Mouse (Mus musculus) midbrain, embryonic 12.5 days (tissue): ENCODE measurements around the gene Micall2. TPM values are rescaled to one million over a fixed set of nuclear protein-coding genes. Genes with fewer than 3 reads are reported as not detected.
A peak's percentile ranks its signal among the peaks of the same experiment; 100 is the strongest.

Source experiments
- ATAC-seq: fragments of 200-750 bp; cut with Nextera tagmentation; 2 replicates; pipeline ENCODE4 v1.8.0; 2017; ENCODE audit warnings: low read depth, moderate TSS enrichment, moderate library complexity; ENCODE audit not compliant: low FRiP score
- H3K27ac ChIP-seq: fragments of 300-500 bp; sonication (generic); replicated peaks from 2 replicates; pipeline ENCODE4 v1.5.1; 2016; ENCODE audit warnings: mild to moderate bottlenecking
- H3K27me3 ChIP-seq: fragments of 300-500 bp; sonication (generic); 2 replicates; pipeline ENCODE4 v1.6.1; 2016; ENCODE audit warnings: mild to moderate bottlenecking
- H3K36me3 ChIP-seq: fragments of 300-500 bp; sonication (generic); 2 replicates; pipeline ENCODE4 v1.6.1; 2016
- H3K4me1 ChIP-seq: fragments of 300-500 bp; sonication (generic); 2 replicates; pipeline ENCODE4 v1.6.1; 2016
- H3K4me2 ChIP-seq: fragments of 300-500 bp; sonication (generic); replicated peaks from 2 replicates; pipeline ENCODE4 v1.6.1; 2016; ENCODE audit warnings: mild to moderate bottlenecking, moderate library complexity
- H3K4me3 ChIP-seq: fragments of 300-500 bp; sonication (generic); 2 replicates; pipeline ENCODE4 v1.5.1; 2016; ENCODE audit warnings: mild to moderate bottlenecking
- H3K9ac ChIP-seq: fragments of 300-500 bp; sonication (generic); replicated peaks from 2 replicates; pipeline ENCODE4 v1.6.1; 2016; ENCODE audit warnings: mild to moderate bottlenecking, moderate library complexity
- H3K9me3 ChIP-seq: fragments of 300-500 bp; sonication (generic); 2 replicates; pipeline ENCODE4 v1.6.1; 2016; ENCODE audit warnings: mild to moderate bottlenecking
- WGBS: fragments of 180-500 bp; shearing (Covaris S2); methylation state at CpG from one replicate; pipeline ENCODE4 v1.1.7; 2016; 5-methylcytosine and 5-hydroxymethylcytosine counted together
- microRNA-seq: library from miRNA; unstranded; fragments of <30 nt; microRNA quantifications from one replicate; pipeline ENCODE4, GENCODE M21; 2017
- polyA plus RNA-seq: library from polyadenylated mRNA; unstranded; fragments of >200 nt; fragmentation: Nextera tagmentation; extraction: Ambion mirVana; gene quantifications from 2 replicates; pipeline ENCODE4 v1.2.1, GENCODE M21; 2016

Micall2 gene
- polyA plus RNA-seq, 1 experiment from 2014 or later = 7.8 TPM

DNA sequence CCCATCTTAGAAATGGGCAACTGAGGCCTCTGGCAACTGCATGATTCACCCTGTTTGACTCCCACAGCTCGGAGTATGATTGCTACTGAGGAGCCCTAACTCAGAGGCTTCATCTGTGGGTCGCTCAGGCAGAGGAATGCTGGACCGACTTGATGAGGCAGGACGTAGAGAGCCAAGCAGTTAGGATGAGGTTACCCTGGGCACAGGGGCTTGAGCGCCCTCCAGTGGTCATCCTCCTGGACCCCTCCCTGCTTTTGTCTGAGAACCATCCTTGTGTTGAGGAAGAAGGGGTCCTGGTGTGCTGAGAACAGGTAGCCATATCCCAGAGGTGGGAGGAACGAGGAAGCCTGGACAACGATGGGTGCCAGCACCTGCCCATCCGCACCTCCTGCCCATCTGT, 66.8 kb downstream of the Micall2 start:
- peaks cover 97% of the 10 kb centered on the region for H3K27me3 ChIP-seq
- WGBS = 9% methylated on average over 8 of the region's 8 CpGs
- ATAC-seq = 0 out of 2 replicates have a peak, but pooled peaks have one; percentile 27

DNA sequence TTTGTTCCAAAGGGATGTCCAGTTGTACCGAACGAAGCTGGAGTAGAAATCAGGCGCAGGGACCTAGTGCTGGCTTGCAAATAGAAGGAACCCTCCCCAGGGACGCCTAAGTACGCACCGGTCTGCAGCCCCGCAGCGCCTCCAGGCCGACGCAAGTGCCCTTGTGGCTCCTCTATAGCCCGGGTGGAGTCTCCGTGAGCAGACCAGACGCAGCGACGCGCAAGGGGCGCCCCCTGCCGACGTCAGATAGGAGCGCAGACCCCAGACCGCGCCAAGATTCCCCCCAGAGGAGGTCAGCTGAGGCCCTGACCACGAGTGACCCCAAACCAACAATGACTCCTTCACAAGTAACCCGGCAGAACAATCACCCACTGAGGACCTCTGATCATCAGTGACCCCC, 67.6 kb downstream of the Micall2 start:
- Histone ChIP-seq H3K27ac (no peak overlapping the region), H3K9me3 (no peaks in the 10 kb centered on the region), H3K4me3 (no peak overlapping the region), H3K4me2 (0 out of 2 replicates have a peak overlapping the region, but pooled peaks have one; percentile 27), H3K27me3 (peaks cover 96% of the 10 kb centered on the region), H3K36me3 (no peaks in the 10 kb centered on the region), H3K9ac (no peak overlapping the region), H3K4me1 (peaks cover 5% of the 10 kb centered on the region)
- ATAC-seq = 0 out of 2 replicates have a peak, but pooled peaks have one; percentile 48
- under 1% methylated on average over 24 of the region's 24 CpGs for WGBS

More for the DNA sequence above, 66.8 kb downstream of the Micall2 start:
- Histone ChIP-seq H3K4me2 (no peak overlapping the region), H3K9me3 (no peaks in the 10 kb centered on the region), H3K9ac (no peak overlapping the region), H3K4me3 (no peak overlapping the region), H3K36me3 (no peaks in the 10 kb centered on the region), H3K27ac (no peak overlapping the region), H3K4me1 (peaks cover 5% of the 10 kb centered on the region)

DNA sequence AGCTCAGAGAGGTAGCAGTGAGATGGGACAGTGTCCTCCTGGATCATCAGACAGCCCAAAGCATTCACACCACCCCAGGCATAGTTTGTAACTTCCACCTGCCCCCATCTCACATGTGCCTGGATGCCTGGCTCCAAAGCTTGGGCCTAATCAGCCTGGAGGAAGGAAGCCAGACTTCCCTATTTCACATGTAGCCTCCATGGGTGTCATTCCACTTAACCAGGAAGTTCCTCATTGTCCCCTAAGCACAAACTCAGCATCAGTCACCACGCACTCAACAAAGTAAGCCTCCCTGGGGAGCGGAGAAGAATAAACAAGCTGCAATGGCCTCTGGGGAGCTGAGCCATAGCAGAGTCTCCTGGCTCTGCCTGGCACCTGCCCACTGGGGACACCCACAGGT, 69.6 kb downstream of the Micall2 start:
- Histone ChIP-seq H3K27ac (no peak overlapping the region), H3K4me3 (no peak overlapping the region), H3K27me3 (peaks cover 96% of the 10 kb centered on the region), H3K36me3 (no peaks in the 10 kb centered on the region), H3K9ac (no peak overlapping the region), H3K9me3 (no peaks in the 10 kb centered on the region), H3K4me2 (no peak overlapping the region), H3K4me1 (peaks cover 5% of the 10 kb centered on the region)
- WGBS = 30% methylated on average over 2 of the region's 2 CpGs
- ATAC-seq = no peak

DNA sequence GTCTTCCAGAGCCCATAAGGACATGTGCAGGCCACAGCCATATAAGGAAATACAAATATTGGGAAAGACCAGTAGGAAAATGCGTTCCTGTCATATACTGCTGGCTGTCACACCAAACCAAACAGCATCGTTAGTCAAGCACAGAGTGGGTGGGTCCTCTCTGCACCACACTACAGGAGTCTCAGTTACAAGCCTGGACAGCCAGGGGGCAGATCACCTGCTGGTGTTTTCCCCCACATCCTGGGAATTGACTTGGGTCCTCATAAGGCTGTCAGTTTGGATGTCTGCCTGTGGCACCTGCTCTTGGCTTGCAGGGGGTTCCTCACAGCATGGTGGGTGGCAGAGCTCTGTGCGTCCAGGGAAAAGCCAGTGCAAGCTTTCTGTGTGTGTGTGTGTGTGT, 70.8 kb downstream of the Micall2 start:
- H3K9ac ChIP-seq = no peak overlapping the region

DNA sequence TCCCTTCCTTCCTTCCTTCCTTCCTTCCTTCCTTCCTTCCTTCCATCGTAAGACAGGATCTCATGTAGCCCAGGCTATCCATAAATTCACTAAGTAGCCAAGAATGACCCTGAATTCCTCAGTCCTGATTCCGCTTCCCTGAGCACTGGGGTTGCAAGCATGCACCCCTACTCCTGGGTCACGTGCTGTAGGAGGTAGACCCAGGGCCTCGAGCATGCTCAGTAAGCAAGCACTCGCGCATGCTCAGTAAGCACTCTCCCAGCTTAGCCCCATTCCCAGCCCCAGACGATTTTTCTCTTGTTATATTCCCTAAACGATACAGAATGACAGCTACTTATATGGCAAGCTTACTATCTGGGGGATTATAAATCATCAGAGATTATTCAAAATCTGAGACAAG, 74.4 kb downstream of the Micall2 start:
- no peak overlapping the region for H3K27ac ChIP-seq
- no peak overlapping the region for H3K4me2 ChIP-seq
- peaks cover 89% of the 10 kb centered on the region for H3K27me3 ChIP-seq
- 71% methylated on average over 7 of the region's 8 CpGs for WGBS
- H3K4me3 ChIP-seq = no peak overlapping the region
- H3K36me3 ChIP-seq = no peaks in the 10 kb centered on the region
- peaks cover 14% of the 10 kb centered on the region for H3K4me1 ChIP-seq
- H3K9me3 ChIP-seq = no peaks in the 10 kb centered on the region
- no peak overlapping the region for H3K9ac ChIP-seq
- ATAC-seq = no peak

More for the DNA sequence above, 70.8 kb downstream of the Micall2 start:
- H3K4me2 ChIP-seq = no peak overlapping the region
- WGBS = 70% methylated on average over 3 of the region's 3 CpGs
- peaks cover 95% of the 10 kb centered on the region for H3K27me3 ChIP-seq
- no peak for ATAC-seq
- no peaks in the 10 kb centered on the region for H3K9me3 ChIP-seq
- no peak overlapping the region for H3K4me3 ChIP-seq
- no peaks in the 10 kb centered on the region for H3K36me3 ChIP-seq
- H3K4me1 ChIP-seq = peaks cover 5% of the 10 kb centered on the region
- no peak overlapping the region for H3K27ac ChIP-seq

DNA sequence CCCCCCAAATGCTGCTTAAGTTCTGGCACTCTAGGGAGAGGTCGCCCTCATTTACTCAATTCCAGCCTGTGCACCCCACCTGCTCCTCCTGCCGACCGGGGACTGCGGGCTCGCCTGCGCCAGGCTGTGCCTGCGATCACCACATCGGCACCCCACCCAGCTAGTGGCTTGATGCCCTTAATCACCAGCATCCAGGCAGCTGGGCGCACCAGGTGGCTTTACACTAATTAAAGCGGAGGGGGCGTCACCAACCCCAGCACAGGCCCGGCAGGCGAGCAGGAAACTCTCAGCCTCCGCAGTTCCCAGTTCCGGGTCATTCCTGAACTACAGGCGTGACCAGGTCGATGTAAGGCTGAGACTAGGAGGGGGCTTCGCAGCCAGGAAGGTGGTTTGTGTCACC, 76.8 kb downstream of the Micall2 start:
- Histone ChIP-seq H3K27ac (peak overlapping the region; percentile 40; the same call in 1 of the 2 replicates), H3K27me3 (peaks cover 66% of the 10 kb centered on the region), H3K4me3 (peak overlapping the region; percentile 17; the same call in 1 of the 2 replicates), H3K4me2 (peak overlapping the region; percentile 40), H3K36me3 (no peaks in the 10 kb centered on the region), H3K4me1 (peaks cover 14% of the 10 kb centered on the region), H3K9ac (no peak overlapping the region), H3K9me3 (no peaks in the 10 kb centered on the region)
- peak; percentile 78 for ATAC-seq
- 2% methylated on average over 18 of the region's 18 CpGs for WGBS

DNA sequence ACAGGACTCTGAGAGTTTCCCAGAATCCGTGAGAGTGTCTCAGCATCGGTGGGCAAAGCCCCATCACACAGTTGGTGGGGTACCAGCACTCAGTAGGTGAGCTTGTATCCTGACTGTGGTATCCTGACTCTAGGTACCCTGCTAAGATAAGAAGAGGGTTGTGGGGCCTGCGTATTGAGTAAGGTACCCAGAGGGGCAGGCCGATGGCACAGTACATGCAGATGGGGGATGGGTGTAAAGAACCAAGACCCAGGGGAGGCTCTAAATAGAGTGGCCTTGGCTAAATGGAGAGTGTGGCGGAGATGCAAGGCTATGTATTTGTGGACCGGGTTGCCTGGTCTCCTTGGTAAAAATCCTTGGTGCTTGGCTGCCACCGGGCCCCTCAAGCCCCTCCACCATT, 77.3 kb downstream of the Micall2 start:
- WGBS = 27% methylated on average over 7 of the region's 7 CpGs
- no peaks in the 10 kb centered on the region for H3K36me3 ChIP-seq
- H3K4me3 ChIP-seq = no peak overlapping the region
- H3K27ac ChIP-seq = peak overlapping the region; percentile 40
- no peaks in the 10 kb centered on the region for H3K9me3 ChIP-seq
- peaks cover 14% of the 10 kb centered on the region for H3K4me1 ChIP-seq
- ATAC-seq = 0 out of 2 replicates have a peak, but pooled peaks have one; percentile 44
- H3K9ac ChIP-seq = no peak overlapping the region
- H3K27me3 ChIP-seq = peaks cover 61% of the 10 kb centered on the region
- H3K4me2 ChIP-seq = peak overlapping the region; percentile 40

DNA sequence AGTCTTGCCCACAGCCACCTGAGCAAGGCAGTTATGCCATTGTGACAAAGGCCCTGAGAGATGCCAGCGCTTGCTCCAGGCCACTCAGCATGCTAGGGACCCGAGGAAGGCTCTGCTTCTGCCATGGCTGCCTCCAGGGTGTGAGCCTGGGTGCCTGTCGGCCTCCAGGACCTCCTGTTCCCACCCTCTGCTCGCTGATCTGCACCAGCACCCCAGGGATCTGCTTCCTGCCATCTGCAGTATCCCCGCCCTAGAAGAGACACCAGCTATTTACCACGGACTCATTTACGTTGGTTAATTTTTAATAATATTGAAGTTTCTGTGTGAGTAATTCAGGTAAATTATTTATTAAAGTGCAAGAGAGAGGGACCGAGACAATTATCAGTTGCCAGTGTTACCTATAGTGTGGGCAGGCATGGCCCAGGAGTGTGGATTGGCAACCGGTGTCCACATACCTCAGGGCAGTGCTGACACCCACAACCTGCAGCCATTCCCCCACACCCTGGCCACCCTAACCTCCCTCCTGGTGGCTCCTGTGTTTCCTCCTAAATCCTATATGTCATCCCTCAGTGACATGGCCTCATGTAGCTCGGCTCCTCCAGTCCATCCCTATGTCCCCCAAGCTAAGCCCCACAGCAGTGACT, 78.1 kb downstream of the Micall2 start:
- H3K36me3 ChIP-seq = no peaks in the 10 kb centered on the region
- 70% methylated on average over 10 of the region's 10 CpGs for WGBS
- H3K27me3 ChIP-seq = peaks cover 56% of the 10 kb centered on the region
- no peak overlapping the region; the same call in 1 of the 2 replicates for H3K9ac ChIP-seq
- H3K4me3 ChIP-seq = no peak overlapping the region
- H3K27ac ChIP-seq = 0 out of 2 replicates have a peak overlapping the region, but pooled peaks have one; percentile 40
- H3K9me3 ChIP-seq = no peaks in the 10 kb centered on the region
- H3K4me1 ChIP-seq = peaks cover 14% of the 10 kb centered on the region
- H3K4me2 ChIP-seq = no peak overlapping the region
- no peak for ATAC-seq

Small RNA genes lying within 50 kb of the gene (microRNA-seq; reads per million reads assigned to microRNA genes)
- not detected for gene Mir7037

Other genes with a start within 250 kb of the Micall2 start
- gene Uncx, start 192.8 kb downstream of the Micall2 start, polyA plus RNA-seq = 84.9 and 90.8 TPM in 2 replicates
- 36.3 and 39.8 TPM in 2 replicates for gene Ints1, start 39.3 kb upstream of the Micall2 start, polyA plus RNA-seq
- 11.4 and 11.6 TPM in 2 replicates for gene Mafk, start 55.2 kb upstream of the Micall2 start, polyA plus RNA-seq
- gene Tmem184a, start 83.6 kb upstream of the Micall2 start, polyA plus RNA-seq = 0.25 and 0.75 TPM in 2 replicates
- not detected in 2 replicates for gene Gm26938, start 90.1 kb upstream of the Micall2 start, polyA plus RNA-seq
- 70.5 and 70.8 TPM in 2 replicates for gene Psmg3, start 90.5 kb upstream of the Micall2 start, polyA plus RNA-seq
- 0.94 and 1.2 TPM in 2 replicates for gene Elfn1, start 171.6 kb upstream of the Micall2 start, polyA plus RNA-seq